Comparison of ENCODE assay signal across 8 mouse cellular contexts in the genomic region with DNA sequence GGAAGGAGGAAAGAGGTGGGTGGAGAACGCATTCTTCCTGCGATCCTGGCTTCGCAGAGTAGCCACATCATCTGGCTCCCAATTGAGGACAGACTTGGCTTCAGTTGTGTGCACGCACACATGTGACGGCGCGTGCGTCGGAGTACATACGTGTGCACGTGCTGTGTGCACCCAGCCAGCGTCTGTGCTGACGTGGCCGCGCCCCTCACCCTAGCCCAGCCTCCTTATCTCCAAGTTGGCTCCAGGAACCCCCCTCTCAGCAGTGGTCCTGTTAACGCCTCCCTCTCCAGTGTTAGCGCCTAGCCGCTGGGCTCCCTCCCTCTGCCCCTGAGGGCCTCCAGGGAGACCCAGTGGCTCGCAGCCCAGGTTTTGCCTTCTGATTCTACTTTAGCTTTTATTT.
DNase-seq lines count a peak whose midpoint lies in the region; ATAC-seq and TF ChIP-seq lines count a peak whose summit lies in the region.

No protein-coding gene starts in this region.

- no peak for TF ChIP-seq CTCF in bone marrow macrophage, adult 2 months (IDR thresholded peaks at IDR 0.05; ENCODE audit: low read depth, low read length)

- WGBS in embryonic facial prominence, embryonic 14.5 days, result 0% methylated on average over 15 of the region's 19 CpGs
- WGBS in heart, embryonic 10.5 days, result 2% methylated on average over 19 of the region's 19 CpGs
- WGBS in liver, embryonic 16.5 days (ENCODE audit: insufficient replicate concordance), result 2% methylated on average over 19 of the region's 19 CpGs
- WGBS in neural tube, embryonic 15.5 days, result 3% methylated on average over 19 of the region's 19 CpGs

- ATAC-seq in embryonic facial prominence, embryonic 14.5 days (ENCODE audit: low read depth), result peak; percentile 87
- ATAC-seq in liver, embryonic 16.5 days (ENCODE audit: low read depth), result no peak
- peak; percentile 73 for ATAC-seq in neural tube, embryonic 15.5 days (ENCODE audit: low FRiP score)

- H3K4me1 ChIP-seq in bone marrow macrophage, adult 2 months (ENCODE audit: control insufficient read depth, insufficient read depth, low read length), result no peaks in the 10 kb centered on the region
- peaks cover 42% of the 10 kb centered on the region for H3K4me1 ChIP-seq in embryonic facial prominence, embryonic 14.5 days (ENCODE audit: control insufficient read depth, insufficient read depth, low read length)
- H3K4me1 ChIP-seq in heart, embryonic 10.5 days, result peaks cover 34% of the 10 kb centered on the region
- peaks cover 2% of the 10 kb centered on the region; the same call in 1 of the 2 replicates for H3K4me1 ChIP-seq in liver, embryonic 16.5 days (ENCODE audit: control insufficient read depth, low read depth, low read length)
- H3K4me1 ChIP-seq in neural tube, embryonic 15.5 days, result peaks cover 22% of the 10 kb centered on the region

- no peaks in the 10 kb centered on the region for H3K36me3 ChIP-seq in embryonic facial prominence, embryonic 14.5 days (ENCODE audit: control insufficient read depth, insufficient read depth, low read length)
- no peaks in the 10 kb centered on the region for H3K36me3 ChIP-seq in heart, embryonic 10.5 days
- H3K36me3 ChIP-seq in liver, embryonic 16.5 days (ENCODE audit: control insufficient read depth, insufficient read depth), result no peaks in the 10 kb centered on the region
- no peaks in the 10 kb centered on the region for H3K36me3 ChIP-seq in neural tube, embryonic 15.5 days

- H3K4me2 ChIP-seq in embryonic facial prominence, embryonic 14.5 days (ENCODE audit: low read depth, low read length), result peak overlapping the region; percentile 55
- H3K4me2 ChIP-seq in liver, embryonic 16.5 days (ENCODE audit: low read depth, low read length), result peak overlapping the region; percentile 4; the same call in 1 of the 2 replicates
- peak overlapping the region; percentile 83 for H3K4me2 ChIP-seq in neural tube, embryonic 15.5 days

- no peaks in the 10 kb centered on the region for H3K9me3 ChIP-seq in embryonic facial prominence, embryonic 14.5 days (ENCODE audit: control insufficient read depth, low read length)
- no peaks in the 10 kb centered on the region for H3K9me3 ChIP-seq in heart, embryonic 10.5 days
- no peaks in the 10 kb centered on the region for H3K9me3 ChIP-seq in liver, embryonic 16.5 days (replicated peaks; ENCODE audit: control insufficient read depth, low read length)
- no peaks in the 10 kb centered on the region for H3K9me3 ChIP-seq in neural tube, embryonic 15.5 days (replicated peaks)

- peak overlapping the region; percentile 24; the same call in 1 of the 2 replicates for H3K4me3 ChIP-seq in bone marrow macrophage, adult 2 months (ENCODE audit: insufficient read depth, low read length)
- peak overlapping the region; percentile 27 for H3K4me3 ChIP-seq in embryonic facial prominence, embryonic 14.5 days (ENCODE audit: low read depth, low read length)
- H3K4me3 ChIP-seq in heart, embryonic 10.5 days, result peak overlapping the region; percentile 52
- H3K4me3 ChIP-seq in liver, embryonic 16.5 days (ENCODE audit: low read depth, low read length), result no peak overlapping the region
- H3K4me3 ChIP-seq in neural tube, embryonic 15.5 days (replicated peaks), result peak overlapping the region; percentile 38

- H3K9ac ChIP-seq in embryonic facial prominence, embryonic 14.5 days (ENCODE audit: low read depth, low read length), result peak overlapping the region; percentile 27; the same call in 1 of the 2 replicates
- H3K9ac ChIP-seq in liver, embryonic 16.5 days (ENCODE audit: low read depth, low read length), result no peak overlapping the region
- H3K9ac ChIP-seq in neural tube, embryonic 15.5 days (replicated peaks), result peak overlapping the region; percentile 23; the same call in 1 of the 2 replicates

- TF ChIP-seq POLR2A in bone marrow macrophage, adult 2 months (IDR thresholded peaks at IDR 0.05; ENCODE audit: borderline replicate concordance, low read depth, low read length), result no peak

- H3K27me3 ChIP-seq in embryonic facial prominence, embryonic 14.5 days (replicated peaks; ENCODE audit: control insufficient read depth, insufficient read depth, low read length), result no peaks in the 10 kb centered on the region
- H3K27me3 ChIP-seq in heart, embryonic 10.5 days (ENCODE audit: insufficient read depth, poor library complexity, severe bottlenecking), result peaks cover 33% of the 10 kb centered on the region
- H3K27me3 ChIP-seq in liver, embryonic 16.5 days (ENCODE audit: control insufficient read depth, insufficient read depth, low read depth, low read length), result peaks cover 22% of the 10 kb centered on the region
- peaks cover 15% of the 10 kb centered on the region; the same call in 1 of the 2 replicates for H3K27me3 ChIP-seq in neural tube, embryonic 15.5 days (replicated peaks)

- DNase-seq in embryonic facial prominence, embryonic 14.5 days (ENCODE audit: low spot score), result peak; percentile 96
- DNase-seq in heart, embryonic 10.5 days (ENCODE audit: low spot score), result peak; percentile 82
- DNase-seq in kidney, adult 9 months, result peak; percentile 24
- DNase-seq in urinary bladder, postnatal 36 days (ENCODE audit: low spot score in 2 of 2), result peak; percentile 42 to 78
- DNase-seq in cerebellum, adult 11-12 months, result no peak

- H3K27ac ChIP-seq in bone marrow macrophage, adult 2 months (ENCODE audit: insufficient read depth, low read depth, low read length), result no peak overlapping the region
- peak overlapping the region; percentile 93 for H3K27ac ChIP-seq in embryonic facial prominence, embryonic 14.5 days (replicated peaks; ENCODE audit: low read depth, low read length)
- peak overlapping the region; percentile 83 for H3K27ac ChIP-seq in heart, embryonic 10.5 days
- H3K27ac ChIP-seq in liver, embryonic 16.5 days (ENCODE audit: low read length), result no peak overlapping the region
- peak overlapping the region; percentile 45 for H3K27ac ChIP-seq in neural tube, embryonic 15.5 days (replicated peaks)

Comparison
In these comparisons a context has a peak if more than half of its experiments do, and no peak if none do; other contexts are left out.
1. H3K27ac ChIP-seq: peak in embryonic facial prominence, embryonic 14.5 days (single experiment), heart, embryonic 10.5 days (single experiment) and neural tube, embryonic 15.5 days (single experiment); none in bone marrow macrophage, adult 2 months (single experiment) and liver, embryonic 16.5 days (single experiment).
2. H3K4me2 ChIP-seq: peak in every context shown above with its lines; median percentile 83 in neural tube, embryonic 15.5 days; 55 in embryonic facial prominence, embryonic 14.5 days; 4 in liver, embryonic 16.5 days.